Comparison of ENCODE assay signal across 17 mouse cellular contexts in genomic region chr17:11635121-11635520, GRCm38 (mm10).
"Had no signal": no experiment of that assay in that cellular context is flagged by ENCODE, and none has a peak within 500 bp of the region (broad histone marks: within the 10 kb centered on the region; RNA-seq: fewer than 3 reads in every experiment).

No protein-coding gene starts in this region.

- H3K4me1 ChIP-seq: limb, embryonic 15.5 days; liver, embryonic 12.5 days; megakaryocyte, embryonic 14.5 days; neural tube, embryonic 12.5 days had no signal

- H3K27ac ChIP-seq: limb, embryonic 15.5 days; liver, embryonic 12.5 days; liver, embryonic 14.5 days; macrophage; midbrain, embryonic 12.5 days; neural tube, embryonic 12.5 days had no signal

- H3K36me3 ChIP-seq: limb, embryonic 15.5 days; liver, embryonic 12.5 days; midbrain, embryonic 12.5 days; neural tube, embryonic 12.5 days had no signal

- DNase-seq: lung, embryonic 14.5 days; midbrain, embryonic 14.5 days; retina, postnatal 1 day; right cerebral cortex, adult 18-20 months; right cerebral cortex, postnatal 25 days; right cerebral cortex, postnatal 4 days; spleen, adult 18-20 months; thymus, adult 18-20 months; thymus, postnatal 14 days; thymus, postnatal 36 days had no signal

- H3K4me2 ChIP-seq: limb, embryonic 15.5 days; liver, embryonic 12.5 days; lung, embryonic 14.5 days; midbrain, embryonic 12.5 days; neural tube, embryonic 12.5 days had no signal

- H3K9ac ChIP-seq: limb, embryonic 15.5 days; liver, embryonic 12.5 days; liver, embryonic 14.5 days; lung, embryonic 14.5 days; midbrain, embryonic 12.5 days; neural tube, embryonic 12.5 days had no signal

- H3K9me3 ChIP-seq: limb, embryonic 15.5 days; liver, embryonic 12.5 days; midbrain, embryonic 12.5 days; neural tube, embryonic 12.5 days had no signal

- H3K4me3 ChIP-seq: limb, embryonic 15.5 days; liver, embryonic 12.5 days; megakaryocyte, embryonic 14.5 days; midbrain, embryonic 12.5 days; neural tube, embryonic 12.5 days had no signal

- ATAC-seq: liver, embryonic 12.5 days had no signal

- H3K27me3 ChIP-seq: limb, embryonic 15.5 days; liver, embryonic 12.5 days; megakaryocyte, embryonic 14.5 days; midbrain, embryonic 12.5 days; neural tube, embryonic 12.5 days had no signal
